Mouse (Mus musculus) CH12.LX (cell line): ENCODE data around the gene Lamb2. TPM values are rescaled to one million over a fixed set of nuclear protein-coding genes. Genes with fewer than 3 reads are reported as not detected.

Experiments
- DNase-seq: peaks from one replicate; pipeline ENCODE4 v3.0.0-alpha.2; 2013; ENCODE audit errors: extremely low read depth
- H3K27ac ChIP-seq: 2 replicates; pipeline ENCODE4 v1.5.1; 2012; ENCODE audit warnings: low read depth, mild to moderate bottlenecking, control low read depth, moderate library complexity; ENCODE audit not compliant: insufficient read depth
- H3K27me3 ChIP-seq: replicated peaks from 2 replicates; pipeline ENCODE3; 2012; ENCODE audit warnings: inconsistent platforms
- H3K36me3 ChIP-seq, 2 experiments: replicated peaks in 1 of 2; 2 replicates each; pipeline versions ENCODE3 to v1.6.1; 2012; ENCODE audit warnings: inconsistent platforms in 1 of 2, low read length in 1 of 2, mild to moderate bottlenecking in 1 of 2, mixed read lengths in 1 of 2, moderate library complexity in 1 of 2; ENCODE audit not compliant: control insufficient read depth in 1 of 2, insufficient read depth in 1 of 2
- H3K4me1 ChIP-seq, 2 experiments: 2 replicates each; pipeline ENCODE4 v1.6.1; 2012; ENCODE audit warnings: inconsistent platforms in 1 of 2, moderate library complexity in 1 of 2; ENCODE audit not compliant: insufficient read depth in 2 of 2, control insufficient read depth in 1 of 2
- H3K4me2 ChIP-seq: 2 replicates; pipeline ENCODE4 v1.6.1; 2012; ENCODE audit warnings: low read depth, mild to moderate bottlenecking, control low read depth; ENCODE audit not compliant: poor library complexity, insufficient read depth, severe bottlenecking
- H3K4me3 ChIP-seq, 3 experiments: fragments of 150-350 bp in 1 of 3; sonication (generic) in 1 of 3; replicated peaks in 1 of 3; 2 replicates each; pipeline versions ENCODE3 to v1.5.1; 2011 to 2012; ENCODE audit warnings: low read depth in 2 of 3, low read length in 2 of 3, mild to moderate bottlenecking in 2 of 3, moderate library complexity in 2 of 3, control low read depth in 1 of 3, improper control_type of control experiment in 1 of 3, inconsistent platforms in 1 of 3, mixed read lengths in 1 of 3; ENCODE audit not compliant: poor library complexity in 1 of 3
- H3K79me2 ChIP-seq: replicated peaks from 2 replicates; pipeline ENCODE4 v1.6.1; 2012; ENCODE audit warnings: mild to moderate bottlenecking, moderate library complexity; ENCODE audit not compliant: control insufficient read depth, poor library complexity, insufficient read depth, severe bottlenecking; ENCODE audit errors: extremely low read depth
- H3K9ac ChIP-seq: 2 replicates; pipeline ENCODE4 v1.6.1; 2012; ENCODE audit warnings: low read depth, mild to moderate bottlenecking, control low read depth, moderate library complexity; ENCODE audit not compliant: insufficient read depth
- H3K9me3 ChIP-seq: replicated peaks from 2 replicates; pipeline ENCODE3; 2012; ENCODE audit warnings: low read length, inconsistent platforms, mixed read lengths
- BHLHE40 ChIP-seq: IDR thresholded peaks from 2 replicates; pipeline ENCODE4 v1.6.1; 2011; ENCODE audit warnings: mild to moderate bottlenecking, low read depth, low read length, improper control_type of control experiment
- CHD2 ChIP-seq: IDR thresholded peaks from 2 replicates; pipeline ENCODE4 v1.6.1; 2011; ENCODE audit warnings: low read length, improper control_type of control experiment
- ELF1 ChIP-seq: IDR thresholded peaks from 2 replicates; pipeline ENCODE4 v1.6.1; 2014; ENCODE audit warnings: low read depth, mild to moderate bottlenecking, inconsistent platforms, low read length, improper control_type of control experiment
- EP300 ChIP-seq: IDR thresholded peaks from 2 replicates; pipeline ENCODE4 v1.6.1; 2011; ENCODE audit warnings: low read length, improper control_type of control experiment
- GABPA ChIP-seq: IDR thresholded peaks from 2 replicates; pipeline ENCODE4 v1.6.1; 2012; ENCODE audit warnings: low read depth, low read length, improper control_type of control experiment, inconsistent platforms; ENCODE audit not compliant: insufficient replicate concordance
- HCFC1 ChIP-seq: IDR thresholded peaks from 2 replicates; pipeline ENCODE4 v1.6.1; 2012; ENCODE audit warnings: low read depth, mild to moderate bottlenecking, inconsistent platforms, low read length, improper control_type of control experiment
- IRF4 ChIP-seq: IDR thresholded peaks from 2 replicates; pipeline ENCODE4 v1.6.1; 2014; ENCODE audit warnings: low read depth, mild to moderate bottlenecking, inconsistent platforms, low read length, improper control_type of control experiment
- MEF2A ChIP-seq: IDR thresholded peaks from 2 replicates; pipeline ENCODE4 v1.6.1; 2014; ENCODE audit warnings: low read depth, mild to moderate bottlenecking, inconsistent platforms, low read length, improper control_type of control experiment, borderline replicate concordance
- MXI1 ChIP-seq: IDR thresholded peaks from 2 replicates; pipeline ENCODE4 v1.6.1; 2011; ENCODE audit warnings: mild to moderate bottlenecking, low read depth, low read length, improper control_type of control experiment
- RCOR1 ChIP-seq: conservative IDR thresholded peaks from 2 replicates; pipeline ENCODE4 v1.6.1; 2012; ENCODE audit warnings: low read depth, mild to moderate bottlenecking, inconsistent platforms, low read length, improper control_type of control experiment
- USF2 ChIP-seq: conservative IDR thresholded peaks from 2 replicates; pipeline ENCODE4 v1.6.1; 2011; ENCODE audit warnings: low read depth, low read length, improper control_type of control experiment
- ZC3H11A ChIP-seq: IDR thresholded peaks from 2 replicates; pipeline ENCODE4 v1.6.1; 2012; ENCODE audit warnings: low read depth, mild to moderate bottlenecking, inconsistent platforms, low read length, improper control_type of control experiment
- ZKSCAN1 ChIP-seq: IDR thresholded peaks from 2 replicates; pipeline ENCODE4 v1.6.1; 2012; ENCODE audit warnings: low read depth, inconsistent platforms, low read length, improper control_type of control experiment, borderline replicate concordance
- ZNF384 ChIP-seq: IDR thresholded peaks from 2 replicates; pipeline ENCODE4 v1.6.1; 2012; ENCODE audit warnings: low read depth, low read length, improper control_type of control experiment, inconsistent platforms
- dilution Hi-C: fragments of 300-500 bp; cut with MboI; formaldehyde crosslinking; loops from 2 replicates; pipeline ENCODE4 v1.14.3; 2020; ENCODE audit warnings: low sequenced_read_pairs; ENCODE audit not compliant: extremely low pct_unique_long_range_greater_than_20kb, extremely low pct_ligation_motif_present
- in situ Hi-C: fragments of 300-500 bp; cut with MboI; formaldehyde crosslinking; loops from 3 replicates; pipeline ENCODE4 v1.14.3; 2019; ENCODE audit warnings: low sequenced_read_pairs, low pct_ligation_motif_present, low pct_unique_long_range_greater_than_20kb, mixed read lengths
- polyA plus RNA-seq: library from polyadenylated mRNA; unstranded; fragments of >175 nt; gene quantifications from 2 replicates; pipeline ENCODE4 v1.2.1, GENCODE M21; 2012; ENCODE audit warnings: low read depth; ENCODE audit not compliant: insufficient read length
- total RNA-seq, 2 experiments: library from RNA; depleted of rRNA; stranded (reverse); fragments of 300-350 nt in 1 of 2; fragments of >200 nt in 1 of 2; gene quantifications; 2 replicates each; pipeline ENCODE4 v1.2.3; 2012 to 2014

Lamb2 gene
- total and polyA plus RNA-seq, 3 experiments = 0.17 to 0.89 TPM; not detected in 1

DNA sequence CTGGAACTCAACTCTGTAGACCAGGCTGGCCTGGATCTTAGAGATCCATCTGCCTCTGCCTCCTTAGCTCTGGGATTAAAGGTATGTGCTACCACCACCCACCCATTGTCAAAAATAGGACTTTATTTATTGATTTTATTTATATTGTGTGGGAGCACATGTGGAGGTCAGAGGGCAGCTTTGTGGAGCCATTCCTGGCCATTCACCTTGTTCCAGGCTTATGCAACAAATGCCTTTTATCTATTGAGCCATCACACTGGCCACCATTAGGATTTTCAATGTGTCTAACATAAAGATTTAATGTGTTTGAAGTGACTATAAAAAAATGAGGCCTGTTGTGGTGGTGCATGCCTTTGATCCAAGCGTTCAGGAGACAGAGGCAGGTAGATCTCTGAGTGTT lies 52.0 kb downstream of the Lamb2 start:
- no peaks in the 10 kb centered on the region for H3K9me3 ChIP-seq
- in situ Hi-C loops = no loop called here
- peaks cover 51% of the 10 kb centered on the region for H3K79me2 ChIP-seq
- H3K4me2 ChIP-seq = no peak overlapping the region
- H3K9ac ChIP-seq = no peak overlapping the region
- no peaks in the 10 kb centered on the region for H3K27me3 ChIP-seq
- H3K4me3 ChIP-seq = no peak overlapping the region
- TF ChIP-seq RCOR1 (no peak), GABPA (no peak), ZNF384 (no peak), MXI1 (no peak), MEF2A (no peak), ZKSCAN1 (no peak), IRF4 (no peak), USF2 (no peak), CHD2 (no peak), ZC3H11A (no peak), HCFC1 (no peak), ELF1 (no peak), BHLHE40 (no peak), EP300 (no peak)
- TF ChIP-seq, all 38 proteins: peak for 0
- Histone ChIP-seq H3K36me3 (peaks cover 65 to 93% of the 10 kb centered on the region in 2 experiments), H3K4me1 (peaks cover 0 to 6% of the 10 kb centered on the region in 2 experiments; a peak in 1 of 4 replicates), H3K27ac (no peak overlapping the region)
- dilution Hi-C loops = no loop called here
- no peak for DNase-seq

Other genes with a start within 250 kb of the Lamb2 start
Only the 20 nearest of the 23 such genes appear.
- gene Amt, start 182.9 kb upstream of the Lamb2 start, total RNA-seq (2012; rRNA removed) = 2.2 and 2.7 TPM in 2 replicates
- 1.1 and 1.3 TPM in 2 replicates for gene Amt, start 182.9 kb upstream of the Lamb2 start, total RNA-seq (2014; rRNA removed)
- 1.5 and 2.1 TPM in 2 replicates for gene Amt, start 182.9 kb upstream of the Lamb2 start, polyA plus RNA-seq
- 84.0 and 96.9 TPM in 2 replicates for gene Rhoa, start 173.6 kb upstream of the Lamb2 start, total RNA-seq (2012; rRNA removed)
- 231 and 243 TPM in 2 replicates for gene Rhoa, start 173.6 kb upstream of the Lamb2 start, total RNA-seq (2014; rRNA removed)
- gene Rhoa, start 173.6 kb upstream of the Lamb2 start, polyA plus RNA-seq = 308 TPM in 2 replicates
- gene Tcta, start 173.6 kb upstream of the Lamb2 start, total RNA-seq (2012; rRNA removed) = 5.0 and 8.7 TPM in 2 replicates
- gene Tcta, start 173.6 kb upstream of the Lamb2 start, total RNA-seq (2014; rRNA removed) = 7.3 and 7.4 TPM in 2 replicates
- gene Tcta, start 173.6 kb upstream of the Lamb2 start, polyA plus RNA-seq = 3.0 and 5.0 TPM in 2 replicates
- gene Gpx1, start 140.8 kb upstream of the Lamb2 start, total RNA-seq (2012; rRNA removed) = 506 and 595 TPM in 2 replicates
- 750 and 883 TPM in 2 replicates for gene Gpx1, start 140.8 kb upstream of the Lamb2 start, total RNA-seq (2014; rRNA removed)
- gene Gpx1, start 140.8 kb upstream of the Lamb2 start, polyA plus RNA-seq = 694 and 813 TPM in 2 replicates
- gene Usp4, start 131.9 kb upstream of the Lamb2 start, total RNA-seq (2012; rRNA removed) = 72.8 and 74.6 TPM in 2 replicates
- 50.6 and 52.1 TPM in 2 replicates for gene Usp4, start 131.9 kb upstream of the Lamb2 start, total RNA-seq (2014; rRNA removed)
- gene Usp4, start 131.9 kb upstream of the Lamb2 start, polyA plus RNA-seq = 86.3 and 93.5 TPM in 2 replicates
- 0.21 TPM in 2 replicates for gene 1700102P08Rik, start 86.9 kb upstream of the Lamb2 start, total RNA-seq (2012; rRNA removed)
- 0.59 TPM in 1 of 2 replicates, not detected in the other for gene 1700102P08Rik, start 86.9 kb upstream of the Lamb2 start, total RNA-seq (2014; rRNA removed)
- gene 1700102P08Rik, start 86.9 kb upstream of the Lamb2 start, polyA plus RNA-seq = 0.26 TPM in 1 of 2 replicates, not detected in the other
- 0.04 TPM in 2 replicates for gene Ccdc36, start 51.3 kb upstream of the Lamb2 start, total RNA-seq (2012; rRNA removed)
- gene Ccdc36, start 51.3 kb upstream of the Lamb2 start, total RNA-seq (2014; rRNA removed) = 0.13 and 0.20 TPM in 2 replicates
- 0.13 TPM in 1 of 2 replicates, not detected in the other for gene Ccdc36, start 51.3 kb upstream of the Lamb2 start, polyA plus RNA-seq
- gene BC048562, start 43.3 kb upstream of the Lamb2 start, total RNA-seq (2012; rRNA removed) = not detected in 2 replicates
- gene BC048562, start 43.3 kb upstream of the Lamb2 start, total RNA-seq (2014; rRNA removed) = not detected in 2 replicates
- gene BC048562, start 43.3 kb upstream of the Lamb2 start, polyA plus RNA-seq = not detected in 2 replicates
- gene Ccdc71, start 19.2 kb upstream of the Lamb2 start, total RNA-seq (2012; rRNA removed) = 16.1 and 19.3 TPM in 2 replicates
- gene Ccdc71, start 19.2 kb upstream of the Lamb2 start, total RNA-seq (2014; rRNA removed) = 13.0 and 14.5 TPM in 2 replicates
- 29.0 and 33.0 TPM in 2 replicates for gene Ccdc71, start 19.2 kb upstream of the Lamb2 start, polyA plus RNA-seq
- 3.1 and 3.5 TPM in 2 replicates for gene Klhdc8b, start 18.2 kb upstream of the Lamb2 start, total RNA-seq (2012; rRNA removed)
- 1.9 and 2.6 TPM in 2 replicates for gene Klhdc8b, start 18.2 kb upstream of the Lamb2 start, total RNA-seq (2014; rRNA removed)
- gene Klhdc8b, start 18.2 kb upstream of the Lamb2 start, polyA plus RNA-seq = 3.4 and 5.2 TPM in 2 replicates
- 68.7 and 69.9 TPM in 2 replicates for gene Usp19, start 10.9 kb downstream of the Lamb2 start, total RNA-seq (2012; rRNA removed)
- 36.5 TPM in 2 replicates for gene Usp19, start 10.9 kb downstream of the Lamb2 start, total RNA-seq (2014; rRNA removed)
- gene Usp19, start 10.9 kb downstream of the Lamb2 start, polyA plus RNA-seq = 84.2 and 106 TPM in 2 replicates
- 271 and 322 TPM in 2 replicates for gene Qars, start 28.0 kb downstream of the Lamb2 start, total RNA-seq (2012; rRNA removed)
- gene Qars, start 28.0 kb downstream of the Lamb2 start, total RNA-seq (2014; rRNA removed) = 188 and 229 TPM in 2 replicates
- gene Qars, start 28.0 kb downstream of the Lamb2 start, polyA plus RNA-seq = 270 and 293 TPM in 2 replicates
- 104 and 115 TPM in 2 replicates for gene Qrich1, start 37.1 kb downstream of the Lamb2 start, total RNA-seq (2012; rRNA removed)
- gene Qrich1, start 37.1 kb downstream of the Lamb2 start, total RNA-seq (2014; rRNA removed) = 117 and 118 TPM in 2 replicates
- 61.5 and 72.1 TPM in 2 replicates for gene Qrich1, start 37.1 kb downstream of the Lamb2 start, polyA plus RNA-seq
- 405 and 494 TPM in 2 replicates for gene Impdh2, start 80.5 kb downstream of the Lamb2 start, total RNA-seq (2012; rRNA removed)
- 464 and 485 TPM in 2 replicates for gene Impdh2, start 80.5 kb downstream of the Lamb2 start, total RNA-seq (2014; rRNA removed)
- gene Impdh2, start 80.5 kb downstream of the Lamb2 start, polyA plus RNA-seq = 472 and 483 TPM in 2 replicates
- gene Ndufaf3, start 87.7 kb downstream of the Lamb2 start, total RNA-seq (2012; rRNA removed) = 24.6 and 25.7 TPM in 2 replicates
- gene Ndufaf3, start 87.7 kb downstream of the Lamb2 start, total RNA-seq (2014; rRNA removed) = 15.3 and 15.7 TPM in 2 replicates
- gene Ndufaf3, start 87.7 kb downstream of the Lamb2 start, polyA plus RNA-seq = 27.2 and 30.7 TPM in 2 replicates
- gene Dalrd3, start 90.2 kb downstream of the Lamb2 start, total RNA-seq (2012; rRNA removed) = 110 and 119 TPM in 2 replicates
- 52.6 and 57.4 TPM in 2 replicates for gene Dalrd3, start 90.2 kb downstream of the Lamb2 start, total RNA-seq (2014; rRNA removed)
- 100 and 114 TPM in 2 replicates for gene Dalrd3, start 90.2 kb downstream of the Lamb2 start, polyA plus RNA-seq
- gene Wdr6, start 99.0 kb downstream of the Lamb2 start, total RNA-seq (2012; rRNA removed) = 14.3 and 17.8 TPM in 2 replicates
- 9.1 and 9.8 TPM in 2 replicates for gene Wdr6, start 99.0 kb downstream of the Lamb2 start, total RNA-seq (2014; rRNA removed)
- 14.9 and 16.3 TPM in 2 replicates for gene Wdr6, start 99.0 kb downstream of the Lamb2 start, polyA plus RNA-seq
- 9.1 and 11.0 TPM in 2 replicates for gene P4htm, start 117.9 kb downstream of the Lamb2 start, total RNA-seq (2012; rRNA removed)
- gene P4htm, start 117.9 kb downstream of the Lamb2 start, total RNA-seq (2014; rRNA removed) = 4.8 and 5.4 TPM in 2 replicates
- 7.9 and 9.5 TPM in 2 replicates for gene P4htm, start 117.9 kb downstream of the Lamb2 start, polyA plus RNA-seq
- 28.1 and 29.0 TPM in 2 replicates for gene Arih2, start 169.7 kb downstream of the Lamb2 start, total RNA-seq (2012; rRNA removed)
- gene Arih2, start 169.7 kb downstream of the Lamb2 start, total RNA-seq (2014; rRNA removed) = 33.5 and 41.2 TPM in 2 replicates
- 35.3 and 36.6 TPM in 2 replicates for gene Arih2, start 169.7 kb downstream of the Lamb2 start, polyA plus RNA-seq
- 15.9 and 20.9 TPM in 2 replicates for gene Slc25a20, start 182.4 kb downstream of the Lamb2 start, total RNA-seq (2012; rRNA removed)
- gene Slc25a20, start 182.4 kb downstream of the Lamb2 start, total RNA-seq (2014; rRNA removed) = 18.9 and 20.8 TPM in 2 replicates
- gene Slc25a20, start 182.4 kb downstream of the Lamb2 start, polyA plus RNA-seq = 16.7 and 18.6 TPM in 2 replicates